Mouse (Mus musculus) embryonic facial prominence, embryonic 13.5 days (tissue): Measurements from ENCODE around the gene Rpl6. TPM values are rescaled to one million over a fixed set of nuclear protein-coding genes. Genes with fewer than 3 reads are reported as not detected.
"Not testable (repeated sequence)": the region's sequence is repeated elsewhere in the genome, so short reads cannot be mapped to it uniquely, and the experiment has no call there.

Experiments
- ATAC-seq: fragments of 200-750 bp; cut with Nextera tagmentation; 2 replicates; pipeline ENCODE4 v1.8.0; 2017; ENCODE audit warnings: low read depth; ENCODE audit not compliant: insufficient number of reproducible peaks, insufficient read depth, low FRiP score, low TSS enrichment
- H3K27ac ChIP-seq: fragments of 300-500 bp; sonication (generic); 2 replicates; pipeline ENCODE4 v1.5.1; 2015; ENCODE audit warnings: moderate library complexity, mild to moderate bottlenecking, inconsistent platforms
- H3K27me3 ChIP-seq: fragments of 300-500 bp; sonication (generic); 2 replicates; pipeline ENCODE4 v1.6.1; 2015; ENCODE audit warnings: mild to moderate bottlenecking, inconsistent platforms
- H3K36me3 ChIP-seq: fragments of 300-500 bp; sonication (generic); 2 replicates; pipeline ENCODE4 v1.6.1; 2015; ENCODE audit warnings: mild to moderate bottlenecking, inconsistent platforms
- H3K4me1 ChIP-seq: fragments of 300-500 bp; sonication (generic); 2 replicates; pipeline ENCODE4 v1.6.1; 2015; ENCODE audit warnings: inconsistent platforms
- H3K4me2 ChIP-seq: fragments of 300-500 bp; sonication (generic); 2 replicates; pipeline ENCODE4 v1.6.1; 2015; ENCODE audit warnings: moderate library complexity, mild to moderate bottlenecking, inconsistent platforms
- H3K4me3 ChIP-seq: fragments of 300-500 bp; sonication (generic); 2 replicates; pipeline ENCODE4 v1.5.1; 2015; ENCODE audit warnings: mild to moderate bottlenecking, inconsistent platforms
- H3K9ac ChIP-seq: fragments of 300-500 bp; sonication (generic); 2 replicates; pipeline ENCODE4 v1.6.1; 2015; ENCODE audit warnings: mild to moderate bottlenecking, inconsistent platforms
- H3K9me3 ChIP-seq: fragments of 300-500 bp; sonication (generic); 2 replicates; pipeline ENCODE4 v1.6.1; 2016; ENCODE audit warnings: inconsistent platforms
- WGBS: fragments of 180-500 bp; shearing (Covaris S2); methylation state at CpG from one replicate; pipeline ENCODE4 v1.1.7; 2015; ENCODE audit warnings: mixed read lengths; 5-methylcytosine and 5-hydroxymethylcytosine counted together
- polyA plus RNA-seq: library from polyadenylated mRNA; unstranded; fragments of >200 nt; fragmentation: Nextera tagmentation; extraction: Ambion mirVana; gene quantifications from 2 replicates; pipeline ENCODE4 v1.2.1, GENCODE M21; 2015

The Rpl6 gene
- polyA plus RNA-seq, 1 experiment from 2014 or later = 726 TPM

DNA sequence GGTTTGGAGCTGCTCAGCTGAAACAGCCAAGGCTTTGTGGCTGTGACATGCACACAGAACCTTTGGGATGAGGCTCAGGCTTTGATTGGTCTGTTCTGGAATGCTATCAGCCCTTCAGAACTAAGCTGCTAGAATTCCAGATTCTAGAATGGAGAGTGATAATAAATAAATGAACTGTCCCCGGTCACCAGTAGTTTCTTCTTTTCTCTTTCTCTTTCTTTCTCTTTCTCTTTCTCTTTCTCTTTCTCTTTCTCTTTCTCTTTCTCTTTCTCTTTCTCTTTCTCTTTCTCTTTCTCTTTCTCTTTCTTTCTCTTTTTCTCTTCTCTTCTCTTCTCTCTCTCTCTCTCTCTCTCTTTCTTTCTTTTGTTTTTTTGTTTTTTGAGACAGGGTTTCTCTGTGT is 23.0 kb downstream of the Rpl6 start:
- H3K4me2 ChIP-seq, ATAC-seq, H3K27ac ChIP-seq, H3K36me3 ChIP-seq, H3K27me3 ChIP-seq, H3K4me3 ChIP-seq, H3K9me3 ChIP-seq, H3K4me1 ChIP-seq, H3K9ac ChIP-seq: not testable (repeated sequence)
- WGBS = 92% methylated on average over 1 of the region's 1 CpGs

DNA sequence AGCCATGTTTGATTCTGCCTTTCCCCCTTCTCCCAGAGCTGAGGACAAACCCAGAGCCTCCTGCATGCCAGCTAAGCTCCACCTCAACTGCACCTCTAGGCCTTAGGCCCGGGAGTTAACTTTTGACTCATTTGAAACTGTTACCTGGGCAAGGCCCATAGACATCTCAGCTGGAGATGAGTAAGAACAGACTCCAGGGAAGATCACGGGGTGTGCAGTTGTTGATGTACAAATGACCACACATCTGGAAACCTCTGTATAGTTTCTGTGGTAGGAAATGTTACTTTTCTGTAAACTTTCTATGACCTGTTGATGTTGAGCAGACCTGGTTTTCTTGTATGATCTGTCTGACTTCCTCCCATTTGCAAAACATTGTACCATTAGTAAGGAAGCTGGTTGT is 24.9 kb downstream of the Rpl6 start:
- Histone ChIP-seq H3K4me3 (no peak overlapping the region), H3K4me1 (no peaks in the 10 kb centered on the region), H3K36me3 (no peaks in the 10 kb centered on the region), H3K4me2 (no peak overlapping the region), H3K27me3 (no peaks in the 10 kb centered on the region), H3K9me3 (no peaks in the 10 kb centered on the region), H3K9ac (no peak overlapping the region), H3K27ac (no peak overlapping the region)
- no peak for ATAC-seq
- 94% methylated on average over 2 of the region's 2 CpGs for WGBS

DNA sequence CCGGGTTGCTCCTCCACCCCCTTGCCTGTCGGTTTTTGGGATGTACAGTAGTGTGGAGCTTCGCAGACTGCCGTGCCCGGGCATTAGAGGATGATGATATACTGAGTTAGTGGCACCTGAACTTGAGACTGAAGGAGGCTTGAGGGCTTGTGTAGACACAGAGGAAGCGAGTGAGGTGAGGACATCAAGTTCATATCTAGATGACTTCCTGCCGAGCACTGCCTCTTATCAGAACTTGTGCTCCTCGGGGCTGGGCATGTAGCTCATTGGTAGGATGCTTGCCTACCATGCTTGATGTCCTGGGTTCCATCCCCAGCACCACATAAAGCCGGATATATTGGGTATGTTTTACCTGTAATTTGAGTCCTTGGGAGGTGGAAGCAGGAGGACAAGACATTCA is 26.5 kb downstream of the Rpl6 start:
- no peak overlapping the region for H3K9ac ChIP-seq

DNA sequence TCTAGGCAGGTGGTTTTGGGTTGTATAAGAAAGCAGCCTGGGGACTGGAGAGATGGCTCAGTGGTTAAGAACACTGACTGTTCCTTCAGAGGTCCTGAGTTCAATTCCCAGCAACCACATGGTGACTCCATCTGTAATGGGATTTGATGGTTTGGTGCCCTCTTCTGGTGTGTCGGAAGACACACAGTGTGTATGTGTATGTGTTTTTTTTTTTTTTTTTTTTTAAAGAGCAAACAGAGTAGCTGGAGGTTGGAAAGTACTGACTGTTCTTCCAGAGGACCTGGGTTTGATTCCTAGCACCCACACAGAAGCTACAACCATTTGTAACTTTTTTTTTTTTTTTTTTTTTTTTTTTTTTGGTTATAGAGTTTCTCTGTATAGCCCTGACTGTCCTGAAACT is 28.5 kb downstream of the Rpl6 start:
- no peak overlapping the region for H3K27ac ChIP-seq
- H3K4me1 ChIP-seq = no peaks in the 10 kb centered on the region
- H3K4me3 ChIP-seq = no peak overlapping the region
- ATAC-seq = no peak
- H3K27me3 ChIP-seq = no peaks in the 10 kb centered on the region
- WGBS = 92% methylated on average over 1 of the region's 1 CpGs
- H3K4me2 ChIP-seq = no peak overlapping the region
- no peak overlapping the region for H3K9ac ChIP-seq
- H3K36me3 ChIP-seq = no peaks in the 10 kb centered on the region
- H3K9me3 ChIP-seq = no peaks in the 10 kb centered on the region

More for the DNA sequence above, 26.5 kb downstream of the Rpl6 start:
- no peak overlapping the region for H3K27ac ChIP-seq
- no peak overlapping the region for H3K4me3 ChIP-seq
- no peak for ATAC-seq
- H3K4me2 ChIP-seq = no peak overlapping the region
- 92% methylated on average over 9 of the region's 9 CpGs for WGBS
- H3K36me3 ChIP-seq = no peaks in the 10 kb centered on the region
- no peaks in the 10 kb centered on the region for H3K9me3 ChIP-seq
- H3K4me1 ChIP-seq = no peaks in the 10 kb centered on the region
- no peaks in the 10 kb centered on the region for H3K27me3 ChIP-seq

DNA sequence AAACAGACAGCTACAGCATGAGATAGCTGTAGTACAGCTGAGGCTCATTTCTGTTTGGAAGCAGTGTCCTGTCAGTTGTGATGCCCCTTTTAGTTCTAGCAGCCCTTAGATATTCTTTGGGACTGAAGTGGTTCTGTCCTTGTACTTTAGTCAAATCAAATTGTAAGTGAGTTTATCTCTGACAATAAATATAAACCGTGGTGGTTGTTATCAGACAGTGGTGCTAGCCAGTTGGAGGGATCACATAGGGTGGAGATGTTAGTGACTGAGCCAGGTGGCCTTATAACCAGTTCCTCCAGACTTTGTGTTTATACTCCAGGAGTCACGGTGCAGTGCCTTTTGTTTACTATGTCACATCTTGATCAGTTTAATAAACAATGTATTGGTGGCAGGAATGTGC is 29.4 kb downstream of the Rpl6 start:
- H3K9me3 ChIP-seq = no peaks in the 10 kb centered on the region
- H3K27ac ChIP-seq = no peak overlapping the region
- WGBS = 86% methylated on average over 2 of the region's 2 CpGs
- H3K4me2 ChIP-seq = no peak overlapping the region
- ATAC-seq = no peak
- H3K4me3 ChIP-seq = no peak overlapping the region
- H3K36me3 ChIP-seq = no peaks in the 10 kb centered on the region
- no peaks in the 10 kb centered on the region for H3K27me3 ChIP-seq
- H3K9ac ChIP-seq = no peak overlapping the region
- H3K4me1 ChIP-seq = no peaks in the 10 kb centered on the region

DNA sequence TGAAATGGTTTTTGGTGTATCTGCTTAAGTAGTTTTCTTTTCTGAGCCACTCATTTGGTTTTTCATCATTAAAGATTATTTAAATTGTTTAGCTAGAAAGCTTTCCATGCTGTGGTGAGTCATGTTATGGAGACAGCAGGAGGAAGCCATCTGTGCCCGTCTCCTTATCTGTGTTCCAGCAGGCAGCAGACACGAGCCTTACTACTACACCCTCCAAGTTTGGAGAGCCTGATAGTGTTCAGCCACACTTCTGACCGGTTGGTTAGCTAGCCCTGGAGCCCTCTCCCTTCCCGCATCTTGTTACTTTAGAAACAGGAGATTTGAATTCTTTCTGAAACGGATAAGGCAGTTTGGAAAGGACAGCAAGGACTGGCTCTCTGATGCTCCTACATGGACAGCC is 31.9 kb downstream of the Rpl6 start:
- H3K27me3 ChIP-seq = no peaks in the 10 kb centered on the region
- H3K4me3 ChIP-seq = no peak overlapping the region
- no peak overlapping the region for H3K4me2 ChIP-seq
- H3K9ac ChIP-seq = no peak overlapping the region
- no peak for ATAC-seq
- no peaks in the 10 kb centered on the region for H3K4me1 ChIP-seq
- H3K27ac ChIP-seq = no peak overlapping the region
- 80% methylated on average over 5 of the region's 5 CpGs for WGBS
- H3K9me3 ChIP-seq = no peaks in the 10 kb centered on the region
- no peaks in the 10 kb centered on the region for H3K36me3 ChIP-seq

DNA sequence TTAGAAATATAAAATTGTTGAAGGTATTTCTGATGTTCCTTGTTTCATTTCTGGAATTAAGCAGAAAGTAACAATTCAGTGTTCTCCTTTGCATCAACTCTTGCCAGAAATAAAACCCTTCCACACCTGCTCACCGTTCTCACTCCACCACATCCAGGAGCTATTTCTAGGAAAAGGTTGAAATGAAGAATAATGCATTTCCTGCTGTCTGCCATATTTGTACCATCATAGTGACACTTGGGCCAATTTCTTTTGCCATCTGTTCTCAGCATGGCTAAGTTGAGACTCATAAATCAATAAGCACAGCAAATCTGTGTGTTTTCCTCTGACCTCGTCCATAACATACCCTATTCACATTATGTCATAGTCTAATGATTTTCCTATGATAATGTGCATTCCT is 33.9 kb downstream of the Rpl6 start:
- 86% methylated on average over 2 of the region's 2 CpGs for WGBS
- ATAC-seq = no peak

DNA sequence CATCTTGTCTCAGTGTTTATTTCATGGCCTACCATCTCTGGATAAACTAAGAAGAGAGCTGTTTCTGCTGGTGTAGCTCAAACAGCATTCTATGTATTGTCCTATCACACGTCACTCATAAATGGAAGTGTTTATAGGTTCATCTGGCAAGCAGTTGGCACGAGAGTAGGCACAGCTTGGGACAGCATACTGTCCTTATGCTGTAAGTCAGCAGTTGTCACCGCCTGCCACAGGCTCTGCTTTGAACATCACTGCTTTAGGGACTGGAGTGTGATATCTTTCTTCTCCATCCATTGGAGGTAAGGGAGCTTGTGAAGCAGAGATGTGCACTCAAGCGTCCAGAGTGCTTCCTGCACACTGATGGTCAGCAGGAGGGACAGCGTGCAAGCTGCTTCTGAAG is 35.6 kb downstream of the Rpl6 start:
- Histone ChIP-seq H3K9me3 (no peaks in the 10 kb centered on the region), H3K27me3 (no peaks in the 10 kb centered on the region), H3K4me1 (no peaks in the 10 kb centered on the region), H3K36me3 (no peaks in the 10 kb centered on the region), H3K9ac (no peak overlapping the region), H3K4me2 (no peak overlapping the region), H3K4me3 (no peak overlapping the region), H3K27ac (no peak overlapping the region)
- WGBS = 84% methylated on average over 5 of the region's 5 CpGs
- ATAC-seq = no peak

More for the DNA sequence above, 33.9 kb downstream of the Rpl6 start:
- Histone ChIP-seq H3K4me1 (no peaks in the 10 kb centered on the region), H3K4me3 (no peak overlapping the region), H3K27ac (no peak overlapping the region), H3K36me3 (no peaks in the 10 kb centered on the region), H3K9ac (no peak overlapping the region), H3K4me2 (no peak overlapping the region), H3K27me3 (no peaks in the 10 kb centered on the region), H3K9me3 (no peaks in the 10 kb centered on the region)

DNA sequence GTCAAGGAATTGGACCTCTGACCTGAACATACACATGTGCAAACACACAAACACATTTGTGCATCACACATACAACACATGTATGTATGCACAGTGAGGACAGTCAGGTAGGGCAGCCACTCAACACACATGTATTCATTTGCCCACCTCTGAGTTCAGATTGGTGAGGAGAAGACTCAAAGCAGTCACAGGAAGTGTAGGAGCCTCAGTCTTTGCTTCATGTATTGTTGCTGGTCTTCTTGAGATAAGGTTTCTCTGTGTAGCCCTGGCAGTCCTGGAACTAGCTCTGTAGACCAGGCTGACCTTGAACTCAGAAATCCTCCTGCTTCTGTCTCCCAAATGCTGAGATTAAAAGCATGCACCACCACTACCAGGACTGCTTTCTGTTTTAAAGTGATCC is 36.9 kb downstream of the Rpl6 start:
- Histone ChIP-seq H3K4me3 (no peak overlapping the region), H3K4me2 (no peak overlapping the region), H3K4me1 (no peaks in the 10 kb centered on the region), H3K27ac (no peak overlapping the region), H3K36me3 (no peaks in the 10 kb centered on the region), H3K9me3 (no peaks in the 10 kb centered on the region), H3K9ac (no peak overlapping the region), H3K27me3 (no peaks in the 10 kb centered on the region)
- no peak for ATAC-seq

DNA sequence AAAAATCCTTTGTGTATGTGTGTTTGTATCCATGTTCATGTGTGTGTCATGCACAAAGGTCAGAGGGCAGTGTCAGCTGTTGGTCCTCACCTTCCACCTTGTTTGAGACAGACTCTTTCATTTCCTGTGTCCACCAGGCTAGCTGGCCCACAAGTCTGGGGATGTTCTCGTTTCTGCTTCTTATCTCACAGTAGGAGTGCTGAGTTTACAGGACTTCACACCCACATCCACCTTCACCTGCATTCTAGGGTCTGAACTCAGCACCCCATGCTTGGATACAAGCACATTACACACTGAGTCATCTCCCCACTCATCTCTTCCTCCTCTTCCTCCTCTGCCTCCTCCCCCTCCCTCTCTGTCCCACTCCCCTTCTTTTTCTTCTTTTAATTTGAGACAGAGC is 38.0 kb downstream of the Rpl6 start:
- no peaks in the 10 kb centered on the region for H3K27me3 ChIP-seq
- H3K9me3 ChIP-seq = no peaks in the 10 kb centered on the region
- no peak overlapping the region for H3K27ac ChIP-seq
- H3K9ac ChIP-seq = no peak overlapping the region
- no peak overlapping the region for H3K4me2 ChIP-seq
- H3K36me3 ChIP-seq = no peaks in the 10 kb centered on the region
- 67% methylated on average over 1 of the region's 1 CpGs for WGBS
- no peak for ATAC-seq
- H3K4me1 ChIP-seq = no peaks in the 10 kb centered on the region
- H3K4me3 ChIP-seq = no peak overlapping the region

DNA sequence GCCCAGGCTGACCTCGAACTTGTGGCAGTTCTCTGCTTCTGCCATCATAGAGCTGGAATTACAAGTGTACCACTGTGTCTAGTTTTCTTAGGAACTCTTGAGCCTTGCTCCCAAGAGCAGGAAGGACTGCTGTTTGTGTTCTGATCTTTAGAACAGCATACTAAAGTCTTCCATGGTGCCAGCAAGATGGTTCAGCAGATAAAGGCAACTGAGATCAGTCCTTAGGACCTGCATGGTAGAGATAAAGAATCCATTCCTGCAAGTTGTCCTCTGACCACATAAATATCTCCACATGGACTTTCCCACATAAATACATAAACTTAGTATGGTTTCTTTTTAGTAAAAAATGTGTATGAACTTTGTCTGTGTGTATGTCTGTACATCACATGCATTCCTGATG is 38.4 kb downstream of the Rpl6 start:
- Histone ChIP-seq H3K36me3 (no peaks in the 10 kb centered on the region), H3K4me3 (no peak overlapping the region), H3K27me3 (no peaks in the 10 kb centered on the region), H3K4me2 (no peak overlapping the region), H3K9ac (no peak overlapping the region), H3K9me3 (no peaks in the 10 kb centered on the region), H3K27ac (no peak overlapping the region), H3K4me1 (no peaks in the 10 kb centered on the region)
- no peak for ATAC-seq
- 88% methylated on average over 1 of the region's 1 CpGs for WGBS

DNA sequence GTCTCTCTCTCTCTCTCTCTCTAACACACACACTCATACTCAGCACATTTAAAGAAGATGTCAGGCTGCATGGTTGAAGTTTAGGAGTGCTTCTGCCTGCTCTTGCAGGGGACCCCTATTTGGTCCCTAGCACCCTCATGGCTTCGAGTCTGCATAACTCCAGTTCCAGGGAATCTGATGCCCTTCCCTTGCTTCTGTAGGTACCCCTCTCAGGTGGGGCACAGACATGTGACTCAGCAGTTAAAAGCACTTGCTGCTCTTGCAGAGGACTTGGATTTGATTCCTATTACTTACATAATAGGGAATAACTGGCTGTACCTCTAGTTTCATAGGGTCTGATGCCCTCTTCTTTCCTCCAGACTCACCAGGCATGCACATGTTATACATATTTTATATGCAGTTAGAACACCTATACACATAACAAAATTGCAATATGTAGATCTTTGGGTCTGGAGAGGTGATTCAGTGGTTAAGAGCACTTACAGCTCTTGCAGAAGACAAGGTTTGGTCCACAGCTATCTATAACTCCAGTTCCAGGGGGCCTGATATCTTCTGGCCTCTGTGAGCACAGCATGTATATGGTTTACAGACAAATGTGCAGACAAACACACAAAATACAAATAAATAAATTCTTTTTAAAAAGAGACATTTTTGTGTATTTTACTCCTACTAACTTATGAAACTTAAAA is 39.5 kb downstream of the Rpl6 start:
- no peak for ATAC-seq
- WGBS = 91% methylated on average over 1 of the region's 1 CpGs
- H3K9me3 ChIP-seq = no peaks in the 10 kb centered on the region
- no peaks in the 10 kb centered on the region for H3K36me3 ChIP-seq
- H3K27me3 ChIP-seq = no peaks in the 10 kb centered on the region
- H3K27ac ChIP-seq = no peak overlapping the region
- H3K4me1 ChIP-seq = no peaks in the 10 kb centered on the region
- no peak overlapping the region for H3K4me3 ChIP-seq
- H3K9ac ChIP-seq = no peak overlapping the region
- no peak overlapping the region for H3K4me2 ChIP-seq

DNA sequence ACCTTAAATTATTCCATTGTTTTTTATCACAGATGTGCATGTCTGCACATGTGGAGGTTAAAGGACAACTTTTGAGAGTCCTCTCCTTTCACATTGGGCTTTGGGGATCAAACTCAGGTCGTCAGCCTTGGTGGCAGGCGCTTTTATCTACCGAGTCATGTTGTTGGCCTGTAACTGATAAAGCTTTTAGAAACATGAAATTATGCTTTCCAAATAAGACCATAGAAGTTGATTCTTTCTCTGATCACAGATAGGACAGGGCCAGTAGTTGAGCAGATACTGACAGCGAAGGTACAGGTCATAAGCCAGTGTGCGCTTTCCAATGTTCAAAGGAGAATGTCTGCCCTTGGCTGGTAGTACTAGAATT is 40.1 kb downstream of the Rpl6 start:
- 88% methylated on average over 5 of the region's 5 CpGs for WGBS

More for the DNA sequence above, 40.1 kb downstream of the Rpl6 start:
- Histone ChIP-seq H3K4me2 (no peak overlapping the region), H3K4me3 (no peak overlapping the region), H3K36me3 (no peaks in the 10 kb centered on the region), H3K9ac (no peak overlapping the region), H3K27ac (no peak overlapping the region), H3K9me3 (no peaks in the 10 kb centered on the region), H3K4me1 (no peaks in the 10 kb centered on the region), H3K27me3 (no peaks in the 10 kb centered on the region)
- no peak for ATAC-seq
